Mouse (Mus musculus): ENCODE data around the gene Epas1. TPM values are rescaled to one million over a fixed set of nuclear protein-coding genes. Genes with fewer than 3 reads are reported as not detected.

The Epas1 gene
- total RNA-seq, 2 experiments from 2014 or later: 235 to 266 TPM

GRCm38 (mm10) chr17:86880056-86880455 lies 126.6 kb downstream of the Epas1 start:
- intact Hi-C loops (cut with DNase I): no loop called here
- DNase-seq (ENCODE audit: low spot score): no peak

- intact Hi-C loops (cut with DNase I): no loop called here
- DNase-seq (ENCODE audit: low spot score): no peak
Measured at GRCm38 (mm10) chr17:86880461-86881044, 127.1 kb downstream of the Epas1 start.

Other genes starting within 250 kb of the Epas1 start
- not detected for gene Gm10309, start 248.5 kb upstream of the Epas1 start, total RNA-seq (2021)
- not detected for gene Tmem247, start 163.6 kb downstream of the Epas1 start, total RNA-seq (2021)
- gene Atp6v1e2, start 194.2 kb downstream of the Epas1 start, total RNA-seq (2021): not detected
- gene Rhoq, start 209.4 kb downstream of the Epas1 start, total RNA-seq (2021): 100 to 1,000 TPM; 140 to 159 TPM

Measured in heart, postnatal 25 days (tissue).